Mouse (Mus musculus): ENCODE measurements around the gene A730049H05Rik. TPM values are rescaled to one million over a fixed set of nuclear protein-coding genes. Genes with fewer than 3 reads are reported as not detected.

The A730049H05Rik gene
- total and polyA plus RNA-seq, 3 experiments = 0.22 TPM; not detected in 2

DNA sequence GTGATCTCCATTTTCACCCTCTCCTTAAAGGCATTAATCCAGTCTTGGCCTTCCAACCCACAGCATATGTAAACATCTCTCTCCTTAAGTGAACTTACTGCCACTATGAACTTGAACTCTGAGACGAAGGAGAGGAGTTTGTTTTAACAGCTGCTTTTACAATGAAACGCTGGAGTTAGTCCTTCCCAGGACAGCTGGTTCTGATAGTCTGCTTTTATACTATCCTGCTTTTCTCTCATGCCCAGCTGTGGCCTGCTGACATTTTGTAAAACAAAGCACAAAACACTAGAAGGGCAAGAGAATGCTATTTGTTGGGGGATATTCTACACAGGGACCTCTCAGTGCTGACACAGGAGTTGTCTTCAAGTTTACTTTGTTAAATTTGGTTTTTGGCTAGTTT lies 25.7 kb downstream of the A730049H05Rik start:
- Histone ChIP-seq H3K36me3 (replicated peaks) (no peaks in the 10 kb centered on the region), H3K9me3 (replicated peaks) (peaks cover 5% of the 10 kb centered on the region; the same call in 1 of the 2 replicates), H3K27me3 (ENCODE audit: insufficient read depth, low read length) (no peaks in the 10 kb centered on the region), H3K4me1 (ENCODE audit: insufficient read depth, low read depth, low read length) (no peaks in the 10 kb centered on the region), H3K4me3 (ENCODE audit: low read depth, low read length) (no peak overlapping the region)
- ATAC-seq (ENCODE audit: extremely low read depth, insufficient number of reproducible peaks, low FRiP score, poor library complexity, severe bottlenecking) (no peak), DNase-seq (ENCODE audit: low spot score) (no peak)
- TF ChIP-seq POLR2AphosphoS5 (IDR thresholded peaks at IDR 0.05; ENCODE audit: insufficient replicate concordance, low read depth, low read length) (no peak), GATA2 (IDR thresholded peaks at IDR 0.05; ENCODE audit: borderline replicate concordance, low read depth, low read length) (no peak)

DNA sequence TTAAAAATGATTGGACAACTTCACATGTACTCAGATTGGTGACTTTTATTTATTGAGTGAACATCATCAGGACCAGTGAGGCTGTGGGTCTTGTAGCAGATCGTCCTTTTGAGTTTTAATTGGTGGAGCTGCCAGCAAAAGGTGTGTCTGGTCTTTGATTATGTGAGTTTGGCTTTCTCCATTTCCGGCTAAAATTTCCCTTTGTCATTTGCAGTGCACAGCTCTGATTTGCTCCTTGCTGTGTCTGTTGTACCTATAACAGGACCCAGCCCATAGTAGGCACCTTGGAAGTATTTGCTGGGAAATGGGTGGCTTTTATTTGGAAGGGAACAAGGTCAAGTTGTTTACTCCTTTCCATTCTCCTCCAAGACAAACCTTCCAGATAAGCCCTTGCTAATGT lies 27.2 kb downstream of the A730049H05Rik start:
- ATAC-seq (ENCODE audit: extremely low read depth, insufficient number of reproducible peaks, low FRiP score, poor library complexity, severe bottlenecking) (no peak), DNase-seq (ENCODE audit: low spot score) (no peak)
- no peak for TF ChIP-seq GATA2 (IDR thresholded peaks at IDR 0.05; ENCODE audit: borderline replicate concordance, low read depth, low read length)
- no peak for TF ChIP-seq POLR2AphosphoS5 (IDR thresholded peaks at IDR 0.05; ENCODE audit: insufficient replicate concordance, low read depth, low read length)
- TF ChIP-seq CTCF (IDR thresholded peaks at IDR 0.05; ENCODE audit: low read depth, low read length) = no peak
- TF ChIP-seq GATA1 (IDR thresholded peaks at IDR 0.05; ENCODE audit: borderline replicate concordance, low read length) = no peak
- TF ChIP-seq TAL1 (conservative IDR thresholded peaks at IDR 0.05; ENCODE audit: low read depth, low read length) = no peak
- Histone ChIP-seq H3K27me3 (ENCODE audit: insufficient read depth, low read length) (no peaks in the 10 kb centered on the region), H3K36me3 (replicated peaks) (no peaks in the 10 kb centered on the region), H3K9me3 (replicated peaks) (peaks cover 5% of the 10 kb centered on the region; the same call in 1 of the 2 replicates), H3K4me3 (ENCODE audit: low read depth, low read length) (no peak overlapping the region), H3K4me1 (ENCODE audit: insufficient read depth, low read depth, low read length) (no peaks in the 10 kb centered on the region)

DNA sequence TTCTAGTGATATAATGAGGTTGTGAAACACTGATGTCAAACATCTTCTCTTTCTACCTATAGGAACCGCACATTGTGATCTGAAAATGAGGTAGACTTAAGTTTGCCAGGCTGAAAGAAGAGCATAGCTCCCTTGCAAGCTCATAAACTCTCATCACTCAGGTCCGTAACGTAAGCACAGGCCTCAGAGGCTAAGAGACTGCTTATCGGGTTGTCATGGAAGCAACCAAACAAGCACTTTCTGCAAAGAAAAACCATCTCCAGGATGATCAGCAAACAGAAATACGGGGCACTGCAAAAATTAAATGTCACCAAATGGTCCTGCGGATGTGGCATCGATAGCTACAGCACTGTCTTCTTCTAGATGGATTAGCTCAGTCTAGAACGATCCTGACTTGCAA lies 29.6 kb downstream of the A730049H05Rik start:
- Histone ChIP-seq H3K4me3 (ENCODE audit: low read depth, low read length) (no peak overlapping the region), H3K9me3 (replicated peaks) (peaks cover 14% of the 10 kb centered on the region; the same call in 1 of the 2 replicates), H3K4me1 (ENCODE audit: insufficient read depth, low read depth, low read length) (no peaks in the 10 kb centered on the region), H3K36me3 (replicated peaks) (no peaks in the 10 kb centered on the region), H3K27me3 (ENCODE audit: insufficient read depth, low read length) (no peaks in the 10 kb centered on the region)
- ATAC-seq (ENCODE audit: extremely low read depth, insufficient number of reproducible peaks, low FRiP score, poor library complexity, severe bottlenecking) (no peak), DNase-seq (ENCODE audit: low spot score) (no peak)
- TF ChIP-seq GATA1 (IDR thresholded peaks at IDR 0.05; ENCODE audit: borderline replicate concordance, low read length) = no peak
- TF ChIP-seq CTCF (IDR thresholded peaks at IDR 0.05; ENCODE audit: low read depth, low read length) = no peak
- no peak for TF ChIP-seq POLR2AphosphoS5 (IDR thresholded peaks at IDR 0.05; ENCODE audit: insufficient replicate concordance, low read depth, low read length)
- no peak for TF ChIP-seq GATA2 (IDR thresholded peaks at IDR 0.05; ENCODE audit: borderline replicate concordance, low read depth, low read length)
- TF ChIP-seq TAL1 (conservative IDR thresholded peaks at IDR 0.05; ENCODE audit: low read depth, low read length) = no peak

DNA sequence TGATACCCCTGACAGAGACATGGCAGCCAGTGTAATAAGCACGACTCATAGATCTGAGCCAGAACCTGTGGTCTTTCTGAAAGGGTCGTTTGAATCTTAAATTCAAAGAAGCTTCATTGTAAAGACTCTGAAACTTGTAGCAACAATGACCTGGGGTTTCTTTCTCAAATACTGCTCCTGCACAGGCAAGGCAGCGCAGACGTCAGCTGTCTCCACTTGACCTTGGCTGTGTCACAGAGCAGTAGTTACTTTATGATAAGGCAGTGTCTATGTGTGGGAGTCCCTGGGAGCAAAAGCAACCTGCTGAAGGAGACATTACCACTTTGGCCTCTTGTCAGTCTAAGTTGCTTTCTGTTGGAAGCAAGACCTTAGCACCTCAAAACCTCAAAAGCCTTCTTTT lies 30.3 kb downstream of the A730049H05Rik start:
- Histone ChIP-seq H3K4me1 (ENCODE audit: insufficient read depth, low read depth, low read length) (no peaks in the 10 kb centered on the region), H3K27me3 (ENCODE audit: insufficient read depth, low read length) (no peaks in the 10 kb centered on the region), H3K4me3 (ENCODE audit: low read depth, low read length) (no peak overlapping the region), H3K36me3 (replicated peaks) (no peaks in the 10 kb centered on the region), H3K9me3 (replicated peaks) (peaks cover 14% of the 10 kb centered on the region; the same call in 1 of the 2 replicates)
- no peak for ATAC-seq (ENCODE audit: extremely low read depth, insufficient number of reproducible peaks, low FRiP score, poor library complexity, severe bottlenecking)
- no peak for DNase-seq (ENCODE audit: low spot score)
- TF ChIP-seq TAL1 (conservative IDR thresholded peaks at IDR 0.05; ENCODE audit: low read depth, low read length) (no peak), CTCF (IDR thresholded peaks at IDR 0.05; ENCODE audit: low read depth, low read length) (no peak)

DNA sequence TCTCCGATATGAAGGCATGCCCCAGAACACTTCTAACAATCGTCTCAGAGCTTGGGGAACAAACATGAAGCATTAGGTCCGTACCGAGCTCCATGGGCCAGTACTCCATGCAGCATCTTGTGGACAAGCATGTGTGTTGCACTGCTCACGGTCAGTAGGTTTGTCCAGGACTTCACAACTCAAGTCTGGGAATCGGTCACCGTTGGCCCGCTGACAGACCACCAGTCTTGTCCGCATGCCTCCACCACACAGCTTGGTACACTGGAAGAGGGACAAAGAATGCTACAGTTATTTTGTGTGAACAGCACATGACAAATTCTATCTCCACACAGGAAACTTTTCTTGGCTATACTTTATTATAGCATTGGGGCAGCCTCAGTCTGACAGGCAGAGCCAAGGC lies 32.9 kb downstream of the A730049H05Rik start:
- no peak for DNase-seq (ENCODE audit: low spot score)
- H3K9me3 ChIP-seq (replicated peaks) = peaks cover 16% of the 10 kb centered on the region
- no peaks in the 10 kb centered on the region for H3K27me3 ChIP-seq (ENCODE audit: insufficient read depth, low read length)
- no peaks in the 10 kb centered on the region for H3K36me3 ChIP-seq (replicated peaks)
- no peak overlapping the region for H3K4me3 ChIP-seq (ENCODE audit: low read depth, low read length)
- TF ChIP-seq POLR2AphosphoS5 (IDR thresholded peaks at IDR 0.05; ENCODE audit: insufficient replicate concordance, low read depth, low read length) = no peak
- no peak for TF ChIP-seq GATA2 (IDR thresholded peaks at IDR 0.05; ENCODE audit: borderline replicate concordance, low read depth, low read length)
- no peak for TF ChIP-seq CTCF (IDR thresholded peaks at IDR 0.05; ENCODE audit: low read depth, low read length)
- TF ChIP-seq TAL1 (conservative IDR thresholded peaks at IDR 0.05; ENCODE audit: low read depth, low read length) = no peak
- no peak for TF ChIP-seq GATA1 (IDR thresholded peaks at IDR 0.05; ENCODE audit: borderline replicate concordance, low read length)
- no peak for ATAC-seq (ENCODE audit: extremely low read depth, insufficient number of reproducible peaks, low FRiP score, poor library complexity, severe bottlenecking)
- no peaks in the 10 kb centered on the region for H3K4me1 ChIP-seq (ENCODE audit: insufficient read depth, low read depth, low read length)

DNA sequence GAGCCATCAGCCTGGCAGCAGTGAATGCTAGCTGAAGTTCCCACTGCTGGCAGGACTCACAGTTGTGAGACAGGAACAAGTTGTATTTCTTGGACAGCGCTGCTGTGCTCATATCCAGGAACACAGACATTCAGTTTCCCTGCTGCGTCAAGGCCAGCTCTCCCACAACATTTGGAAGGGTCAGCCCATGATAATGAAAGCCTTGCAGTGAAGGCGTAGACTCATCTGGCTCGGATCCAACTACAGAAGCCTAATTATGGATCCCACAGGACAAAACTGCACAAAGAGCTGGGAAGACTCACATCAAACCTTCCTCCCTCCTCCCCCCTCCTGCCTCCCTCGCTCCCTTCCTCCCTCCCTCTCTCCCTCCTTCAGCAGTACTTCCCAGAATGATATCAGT lies 34.0 kb downstream of the A730049H05Rik start:
- TF ChIP-seq POLR2AphosphoS5 (IDR thresholded peaks at IDR 0.05; ENCODE audit: insufficient replicate concordance, low read depth, low read length) = no peak
- TF ChIP-seq GATA1 (IDR thresholded peaks at IDR 0.05; ENCODE audit: borderline replicate concordance, low read length) = no peak
- TF ChIP-seq CTCF (IDR thresholded peaks at IDR 0.05; ENCODE audit: low read depth, low read length) = no peak
- no peak for TF ChIP-seq GATA2 (IDR thresholded peaks at IDR 0.05; ENCODE audit: borderline replicate concordance, low read depth, low read length)
- no peak for TF ChIP-seq TAL1 (conservative IDR thresholded peaks at IDR 0.05; ENCODE audit: low read depth, low read length)
- ATAC-seq (ENCODE audit: extremely low read depth, insufficient number of reproducible peaks, low FRiP score, poor library complexity, severe bottlenecking) (no peak), DNase-seq (ENCODE audit: low spot score) (no peak)
- Histone ChIP-seq H3K4me1 (ENCODE audit: insufficient read depth, low read depth, low read length) (no peaks in the 10 kb centered on the region), H3K36me3 (replicated peaks) (no peaks in the 10 kb centered on the region), H3K9me3 (replicated peaks) (peaks cover 14% of the 10 kb centered on the region), H3K27me3 (ENCODE audit: insufficient read depth, low read length) (no peaks in the 10 kb centered on the region), H3K4me3 (ENCODE audit: low read depth, low read length) (no peak overlapping the region)

DNA sequence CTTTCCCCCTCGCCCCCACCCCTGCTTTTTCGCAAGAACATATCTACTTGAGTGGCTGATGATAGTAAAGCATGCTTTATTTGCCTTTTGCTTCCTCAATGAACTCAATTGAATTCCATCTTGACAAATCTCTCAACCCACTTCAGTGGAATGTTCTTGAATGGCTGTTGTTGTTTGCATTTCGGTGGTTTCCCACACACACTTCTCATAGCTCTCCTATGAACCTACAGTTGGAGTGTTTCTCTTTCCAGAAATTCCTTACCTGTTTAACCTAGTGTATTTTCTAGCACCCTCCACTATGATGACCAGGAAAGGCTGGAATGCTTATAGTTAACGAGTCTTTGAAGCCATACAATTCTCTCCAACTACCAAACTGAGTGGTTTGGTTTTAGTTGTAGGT lies 38.6 kb downstream of the A730049H05Rik start:
- Histone ChIP-seq H3K36me3 (replicated peaks) (no peaks in the 10 kb centered on the region), H3K9me3 (replicated peaks) (peaks cover 19% of the 10 kb centered on the region), H3K4me3 (ENCODE audit: low read depth, low read length) (no peak overlapping the region), H3K4me1 (ENCODE audit: insufficient read depth, low read depth, low read length) (no peaks in the 10 kb centered on the region), H3K27me3 (ENCODE audit: insufficient read depth, low read length) (no peaks in the 10 kb centered on the region)
- no peak for TF ChIP-seq TAL1 (conservative IDR thresholded peaks at IDR 0.05; ENCODE audit: low read depth, low read length)
- TF ChIP-seq CTCF (IDR thresholded peaks at IDR 0.05; ENCODE audit: low read depth, low read length) = no peak
- no peak for TF ChIP-seq GATA2 (IDR thresholded peaks at IDR 0.05; ENCODE audit: borderline replicate concordance, low read depth, low read length)
- no peak for TF ChIP-seq GATA1 (IDR thresholded peaks at IDR 0.05; ENCODE audit: borderline replicate concordance, low read length)
- TF ChIP-seq POLR2AphosphoS5 (IDR thresholded peaks at IDR 0.05; ENCODE audit: insufficient replicate concordance, low read depth, low read length) = no peak
- DNase-seq (ENCODE audit: low spot score) (no peak), ATAC-seq (ENCODE audit: extremely low read depth, insufficient number of reproducible peaks, low FRiP score, poor library complexity, severe bottlenecking) (no peak)
